In the genomic region with DNA sequence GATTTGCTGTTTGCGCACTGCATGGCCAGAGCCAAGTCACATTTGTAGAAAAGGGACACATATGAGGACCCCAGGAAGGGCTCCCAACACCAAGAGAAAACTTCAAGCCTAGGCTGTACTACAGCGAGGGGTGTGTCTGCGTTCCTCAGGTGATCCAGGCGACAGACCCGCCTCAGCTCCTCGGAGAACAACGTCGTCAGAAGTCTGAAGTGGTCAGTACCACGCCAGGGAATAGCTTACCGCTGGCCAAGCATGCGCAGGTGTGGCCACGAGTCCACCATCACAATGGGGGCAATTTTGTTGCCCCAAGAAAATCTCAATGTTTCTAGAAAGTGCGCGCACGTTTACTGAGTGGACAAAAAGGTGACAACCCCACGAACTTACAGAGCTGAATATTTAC, we compare ENCODE assay signal across 8 mouse cellular contexts. TPM values are rescaled to one million over a fixed set of nuclear protein-coding genes. Genes with fewer than 3 reads are reported as not detected.
A peak's percentile ranks its signal among the peaks of the same experiment; 100 is the strongest.
DNase-seq lines count a peak whose midpoint lies in the region; ATAC-seq and TF ChIP-seq lines count a peak whose summit lies in the region.

No protein-coding gene starts in this region.

- WGBS in kidney, embryonic 15.5 days = 6% methylated on average over 16 of the region's 16 CpGs

- peak overlapping the region; percentile 47 for H3K4me3 ChIP-seq in embryonic fibroblast, embryonic 13.5 days (ENCODE audit: insufficient read depth, low read length)
- peak overlapping the region; percentile 95 for H3K4me3 ChIP-seq in kidney, embryonic 15.5 days (replicated peaks)

- peak; percentile 94 for DNase-seq in heart, adult 11 months
- no peak for DNase-seq in heart, adult 8-10 months (ENCODE audit: low spot score)
- DNase-seq in lung, postnatal 25 days (ENCODE audit: low spot score) = peak; percentile 84
- DNase-seq in spleen, postnatal 14 days (ENCODE audit: low spot score in 2 of 2) = no peak
- no peak for DNase-seq in retina, postnatal 1 day
- DNase-seq in gastrocnemius, postnatal 25 days = no peak

- H3K27me3 ChIP-seq in kidney, embryonic 15.5 days = no peaks in the 10 kb centered on the region

- no peaks in the 10 kb centered on the region for H3K9me3 ChIP-seq in kidney, embryonic 15.5 days (replicated peaks)

- ATAC-seq in kidney, embryonic 15.5 days (replicated peaks; ENCODE audit: low FRiP score) = no peak

- no peak for TF ChIP-seq CTCF in embryonic fibroblast, embryonic 13.5 days (IDR thresholded peaks at IDR 0.05; ENCODE audit: borderline replicate concordance, insufficient read depth, low read length)

- no peak for TF ChIP-seq POLR2A in embryonic fibroblast, embryonic 13.5 days (IDR thresholded peaks at IDR 0.05; ENCODE audit: low read depth, low read length)

- 0 out of 2 replicates have a peak overlapping the region, but pooled peaks have one; percentile 7 for H3K27ac ChIP-seq in embryonic fibroblast, embryonic 13.5 days (ENCODE audit: insufficient read depth, low read length)
- peak overlapping the region; percentile 100 for H3K27ac ChIP-seq in kidney, embryonic 15.5 days

- peaks cover 32% of the 10 kb centered on the region for H3K36me3 ChIP-seq in kidney, embryonic 15.5 days

- peak overlapping the region; percentile 76 for H3K4me2 ChIP-seq in kidney, embryonic 15.5 days

- H3K9ac ChIP-seq in kidney, embryonic 15.5 days = peak overlapping the region; percentile 99

- H3K4me1 ChIP-seq in embryonic fibroblast, embryonic 13.5 days (ENCODE audit: control insufficient read depth, insufficient read depth, low read length) = 0 out of 2 replicates have a peak, but pooled peaks cover 7% of the 10 kb centered on the region
- peaks cover 59% of the 10 kb centered on the region for H3K4me1 ChIP-seq in kidney, embryonic 15.5 days

RNA-seq across cellular contexts. Expression of a gene that starts 1.1 kb away (rescaled TPM):
- 100 to 1,000 TPM; 178 to 199 (median 189) TPM for total RNA-seq in heart, adult 8-10 months (2022)
- polyA plus RNA-seq in embryonic fibroblast, embryonic 13.5 days (2011; ENCODE audit: insufficient read length, low read depth, missing spikeins) = 144 and 160 TPM in 2 replicates
- polyA plus RNA-seq in kidney, embryonic 15.5 days (2015; fragmentation: Nextera tagmentation; extraction: Ambion mirVana) = 411 and 437 TPM in 2 replicates
- 100 to 1,000 TPM; 116 to 125 TPM for total RNA-seq in gastrocnemius, postnatal 25 days (2021)

RNA-seq across cellular contexts. Expression of a gene that starts 11.5 kb away (rescaled TPM):
- total RNA-seq in heart, adult 8-10 months (2022) = 10 to 100 TPM; 17.8 to 20.6 (median 19.6) TPM
- 24.7 and 30.6 TPM in 2 replicates for polyA plus RNA-seq in embryonic fibroblast, embryonic 13.5 days (2011; ENCODE audit: insufficient read length, low read depth, missing spikeins)
- polyA plus RNA-seq in kidney, embryonic 15.5 days (2015; fragmentation: Nextera tagmentation; extraction: Ambion mirVana) = 31.1 and 33.6 TPM in 2 replicates
- total RNA-seq in gastrocnemius, postnatal 25 days (2021) = 10 to 100 TPM; 15.6 to 15.8 TPM

RNA-seq across cellular contexts. Expression of a gene that starts 19.6 kb away (rescaled TPM):
- total RNA-seq in heart, adult 8-10 months (2022) = 10 to 100 TPM; 40.7 to 59.5 (median 51.5) TPM
- polyA plus RNA-seq in embryonic fibroblast, embryonic 13.5 days (2011; ENCODE audit: insufficient read length, low read depth, missing spikeins) = 26.9 and 33.8 TPM in 2 replicates
- 76.8 and 81.0 TPM in 2 replicates for polyA plus RNA-seq in kidney, embryonic 15.5 days (2015; fragmentation: Nextera tagmentation; extraction: Ambion mirVana)
- 10 to 100 TPM; 38.6 to 41.2 TPM for total RNA-seq in gastrocnemius, postnatal 25 days (2021)

RNA-seq across cellular contexts. Expression of a gene that starts 19.7 kb away (rescaled TPM):
- total RNA-seq in heart, adult 8-10 months (2022) = 10 to 100 TPM; 64.3 to 76.2 (median 70.5) TPM
- polyA plus RNA-seq in embryonic fibroblast, embryonic 13.5 days (2011; ENCODE audit: insufficient read length, low read depth, missing spikeins) = 80.0 and 84.2 TPM in 2 replicates
- 108 and 118 TPM in 2 replicates for polyA plus RNA-seq in kidney, embryonic 15.5 days (2015; fragmentation: Nextera tagmentation; extraction: Ambion mirVana)
- total RNA-seq in gastrocnemius, postnatal 25 days (2021) = 100 to 1,000 TPM; 103 to 113 TPM

RNA-seq across cellular contexts. Expression of a gene that starts 24.0 kb away (rescaled TPM):
- total RNA-seq in heart, adult 8-10 months (2022) = 10 to 100 TPM; 79.8 to 88.1 (median 85.0) TPM
- 33.4 and 42.8 TPM in 2 replicates for polyA plus RNA-seq in embryonic fibroblast, embryonic 13.5 days (2011; ENCODE audit: insufficient read length, low read depth, missing spikeins)
- polyA plus RNA-seq in kidney, embryonic 15.5 days (2015; fragmentation: Nextera tagmentation; extraction: Ambion mirVana) = 103 and 126 TPM in 2 replicates
- 10 to 100 TPM; 50.9 to 51.2 TPM for total RNA-seq in gastrocnemius, postnatal 25 days (2021)

Comparison
In these comparisons a context has a peak if more than half of its experiments do, and no peak if none do; other contexts are left out.
1. DNase-seq: peak in heart, adult 11 months (single experiment) and lung, postnatal 25 days (single experiment); none in heart, adult 8-10 months (single experiment), spleen, postnatal 14 days (0 of 2), retina, postnatal 1 day (single experiment) and gastrocnemius, postnatal 25 days (single experiment).